Mouse (Mus musculus): ENCODE data around the gene Dhrs3. TPM values are rescaled to one million over a fixed set of nuclear protein-coding genes. Genes with fewer than 3 reads are reported as not detected.

Gene Dhrs3
- polyA plus RNA-seq (2015; fragmentation: Illumina TruSeq; extraction: RNeasy Lipid Tissue Mini Kit (QIAGEN cat#74804); ENCODE audit: insufficient read depth, low replicate concordance): 19.4 TPM

DNA sequence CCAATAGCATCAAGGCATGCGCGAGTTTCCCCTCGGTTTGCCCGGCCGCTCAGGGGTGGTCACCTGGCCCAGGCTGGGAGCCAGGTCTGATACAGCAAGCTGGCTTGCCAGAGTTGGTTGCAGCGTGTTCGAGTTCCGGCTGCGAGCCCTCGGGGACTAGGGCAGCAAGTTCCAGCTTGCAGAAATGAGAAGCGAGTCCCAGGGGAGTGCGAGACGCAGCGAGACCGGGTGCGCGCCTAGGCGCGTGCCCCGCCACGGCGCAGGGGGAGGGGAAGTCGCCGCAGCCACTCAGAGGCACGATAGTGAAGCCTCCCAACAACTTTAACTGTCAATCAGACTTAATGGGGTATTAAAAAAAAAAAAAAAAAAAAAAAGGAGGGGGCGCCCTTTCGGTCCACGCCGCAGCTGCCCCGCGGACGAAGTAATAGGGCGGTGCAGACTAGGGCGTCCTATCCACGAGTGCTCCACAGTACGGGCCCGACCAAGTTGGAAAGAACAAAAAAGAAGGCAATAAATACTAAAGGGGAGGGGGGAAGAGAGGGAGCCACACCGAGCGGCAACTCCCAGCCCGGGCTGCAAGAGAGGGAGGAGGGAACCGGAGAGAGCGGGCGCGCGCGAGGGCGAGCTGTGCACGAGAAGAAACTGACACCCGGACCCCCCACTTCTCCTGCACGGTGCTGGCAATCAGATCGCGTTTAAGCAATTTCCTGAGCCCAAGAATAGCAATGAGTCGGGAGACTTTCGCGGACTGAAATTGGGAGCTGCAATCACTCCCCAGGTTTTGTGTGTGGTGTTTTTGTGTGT lies at the start of gene Dhrs3:
Dhrs3 (plus strand) TSS at position 695 of the 804 bp plus-strand sequence.

Other genes starting within 250 kb of the Dhrs3 start
- not detected for gene Gm436, start 206.5 kb upstream of the Dhrs3 start, polyA plus RNA-seq (2015; fragmentation: Illumina TruSeq; extraction: RNeasy Lipid Tissue Mini Kit (QIAGEN cat#74804); ENCODE audit: insufficient read depth, low replicate concordance)
- gene Gm13178, start 171.4 kb upstream of the Dhrs3 start, polyA plus RNA-seq (2015; fragmentation: Illumina TruSeq; extraction: RNeasy Lipid Tissue Mini Kit (QIAGEN cat#74804); ENCODE audit: insufficient read depth, low replicate concordance): not detected
- not detected for gene Gm438, start 106.2 kb upstream of the Dhrs3 start, polyA plus RNA-seq (2015; fragmentation: Illumina TruSeq; extraction: RNeasy Lipid Tissue Mini Kit (QIAGEN cat#74804); ENCODE audit: insufficient read depth, low replicate concordance)